Mouse (Mus musculus) 3T3-L1 (cell line): ENCODE data around the gene Enkd1.

Source experiments
- DNase-seq: peaks from one replicate; pipeline ENCODE4 v3.0.0-alpha.2; 2015; ENCODE audit warnings: low read depth, low spot score

The Enkd1 gene

GRCm38 (mm10) chr8:105702001-105702401 lies 6.0 kb downstream of the Enkd1 start:
- peak; percentile 23 for DNase-seq

DNA sequence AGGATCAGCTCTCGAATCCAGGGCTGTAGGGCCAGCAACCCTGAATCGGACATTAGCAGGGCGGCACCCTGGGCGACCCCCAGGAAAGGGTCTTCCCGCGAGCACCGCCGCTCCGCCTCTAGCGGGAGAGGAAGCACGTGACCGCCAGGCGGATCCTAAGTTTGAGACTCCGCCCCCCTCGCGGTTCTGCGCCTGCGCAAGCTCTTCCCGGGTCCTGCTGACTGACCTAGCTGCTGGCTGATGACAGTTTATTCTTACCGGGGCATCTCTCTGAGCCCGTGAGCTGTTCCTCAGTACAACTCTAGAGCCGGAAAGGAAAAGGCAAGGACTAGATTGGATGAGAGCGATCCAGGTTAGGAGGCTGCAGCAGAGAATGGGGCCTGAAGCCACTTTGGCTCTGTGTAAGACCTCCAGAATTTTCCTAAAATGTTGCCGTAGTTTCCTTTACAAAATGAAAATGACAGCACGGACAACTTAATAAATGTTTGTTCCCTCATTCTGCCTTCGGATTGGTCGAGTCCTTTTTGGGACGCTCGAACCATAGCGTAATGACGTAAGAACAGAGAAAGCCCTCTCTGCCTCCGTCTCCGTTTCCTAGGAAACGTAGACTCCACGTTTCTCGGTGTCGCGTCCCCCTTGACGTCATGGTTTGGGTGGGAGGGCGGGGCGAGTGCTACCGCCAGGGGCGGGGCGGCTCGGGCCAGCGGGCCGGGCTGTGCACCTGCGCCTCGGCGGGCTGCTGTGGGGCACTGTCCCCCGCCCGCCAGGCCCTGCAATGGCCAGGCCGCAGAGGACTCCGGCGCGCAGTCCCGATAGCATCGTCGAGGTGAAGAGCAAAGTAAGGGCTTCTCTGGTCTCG lies 6.8 kb downstream of the Enkd1 start, which contains the start of the genes Acd and Pard6a:
Gene Acd, minus strand, starts transcription at position 137 of the 859 bp plus-strand sequence.
Gene Pard6a, plus strand, starts transcription at position 183 of the 859 bp plus-strand sequence.
- DNase-seq: peak; percentile 95

DNA sequence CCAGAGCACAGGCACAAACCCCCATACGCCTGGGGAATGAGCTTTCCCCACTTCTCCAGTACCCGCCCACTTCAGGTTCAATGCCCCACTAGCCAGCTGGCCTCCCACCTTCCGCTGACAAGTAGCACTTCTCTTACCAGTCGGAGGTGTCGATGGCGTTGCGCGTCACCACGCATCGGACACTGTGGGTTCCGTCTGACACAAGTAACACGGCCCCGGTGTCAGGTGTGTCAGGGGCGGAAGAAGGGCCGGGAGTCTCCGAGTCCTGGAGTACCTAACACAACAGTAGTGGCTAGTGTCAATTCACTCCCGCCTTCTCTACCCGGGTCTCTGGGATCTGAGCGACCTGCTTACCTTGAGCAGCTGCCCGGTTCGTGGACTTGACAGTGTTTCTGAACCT lies 7.4 kb downstream of the Enkd1 start:
- DNase-seq: no peak

DNA sequence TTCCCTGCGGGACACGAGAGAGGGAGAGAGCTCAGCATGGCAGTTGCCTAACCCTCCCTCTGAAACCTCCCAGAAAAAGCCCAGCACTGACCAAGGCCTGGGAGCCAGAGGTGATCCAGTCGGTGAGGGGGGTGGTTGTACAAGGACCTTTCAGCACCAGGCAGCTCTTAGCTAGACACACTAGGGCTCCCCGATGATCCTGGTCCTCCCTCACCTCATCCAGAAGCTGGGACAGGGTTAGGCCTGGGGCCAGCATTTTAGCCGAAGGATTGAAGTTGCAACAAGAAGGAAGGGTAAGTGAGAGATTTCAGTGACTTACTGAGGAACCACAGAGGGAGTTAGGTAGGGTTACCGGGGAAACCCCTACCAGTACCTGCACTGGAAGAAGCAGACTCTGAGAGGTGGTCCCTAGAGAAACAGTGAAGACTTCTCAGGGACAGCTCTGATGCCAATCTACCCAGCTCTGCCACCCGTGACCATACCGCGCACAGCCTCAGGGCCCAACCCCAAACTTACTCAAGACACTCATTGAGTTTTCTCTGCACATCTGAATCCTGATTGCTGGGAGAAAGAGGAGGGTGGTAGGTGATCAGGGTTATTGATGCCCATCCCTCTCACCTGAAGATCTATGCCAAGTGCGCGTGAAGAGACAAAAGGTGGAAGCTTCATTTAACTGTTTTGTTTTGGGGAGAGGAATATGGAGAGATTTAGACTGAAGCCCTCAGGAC lies 8.4 kb downstream of the Enkd1 start:
- no peak for DNase-seq

DNA sequence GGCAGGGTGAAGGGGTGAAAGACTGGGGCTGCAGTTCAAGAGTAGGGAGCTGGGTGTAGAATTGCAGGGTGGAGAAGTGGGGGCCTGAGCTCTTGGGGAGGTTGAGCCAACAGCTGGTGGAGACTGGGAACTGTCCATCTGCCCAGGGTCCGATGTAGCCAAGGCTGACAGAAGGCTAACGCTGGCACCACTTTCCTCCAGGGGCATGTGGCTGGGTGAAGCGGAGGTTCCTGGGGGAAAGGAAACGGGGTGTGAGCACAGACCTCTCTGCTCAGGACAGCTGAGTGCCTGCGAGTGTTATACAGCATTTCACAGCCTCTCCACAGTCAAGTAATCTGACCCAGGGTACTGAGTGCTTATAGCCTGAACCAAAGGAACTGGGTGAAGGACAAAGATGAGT lies 9.3 kb downstream of the Enkd1 start:
- no peak for DNase-seq

GRCm38 (mm10) chr8:105697196-105697780 lies 10.7 kb downstream of the Enkd1 start:
- no peak for DNase-seq

GRCm38 (mm10) chr8:105695080-105695780 lies 12.8 kb downstream of the Enkd1 start:
- no peak for DNase-seq

- no peak for DNase-seq
Measured at GRCm38 (mm10) chr8:105694051-105694799, 13.8 kb downstream of the Enkd1 start.

DNA sequence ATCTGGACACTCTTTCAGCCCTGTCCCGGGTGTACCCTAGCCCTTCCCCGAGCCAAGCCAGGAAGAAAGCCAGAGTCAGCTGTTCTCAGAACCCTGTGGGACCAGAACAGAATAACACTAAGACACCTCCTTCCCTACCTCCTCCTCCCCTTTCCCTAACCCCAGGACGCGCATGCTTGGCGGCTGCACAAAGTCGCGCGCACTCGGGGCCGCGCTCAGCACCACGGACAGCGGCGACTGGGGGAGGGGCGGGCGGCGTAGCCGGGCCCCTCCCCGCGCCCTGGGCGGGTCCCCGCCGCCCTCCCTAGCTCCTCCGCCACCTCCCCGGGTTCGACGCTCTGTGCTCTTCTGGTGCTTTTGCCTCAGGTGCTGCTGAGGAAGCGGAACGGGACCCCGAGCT lies 14.4 kb downstream of the Enkd1 start:
- no peak for DNase-seq

- no peak for DNase-seq
Measured at GRCm38 (mm10) chr8:105692449-105693182, 15.4 kb downstream of the Enkd1 start.

DNA sequence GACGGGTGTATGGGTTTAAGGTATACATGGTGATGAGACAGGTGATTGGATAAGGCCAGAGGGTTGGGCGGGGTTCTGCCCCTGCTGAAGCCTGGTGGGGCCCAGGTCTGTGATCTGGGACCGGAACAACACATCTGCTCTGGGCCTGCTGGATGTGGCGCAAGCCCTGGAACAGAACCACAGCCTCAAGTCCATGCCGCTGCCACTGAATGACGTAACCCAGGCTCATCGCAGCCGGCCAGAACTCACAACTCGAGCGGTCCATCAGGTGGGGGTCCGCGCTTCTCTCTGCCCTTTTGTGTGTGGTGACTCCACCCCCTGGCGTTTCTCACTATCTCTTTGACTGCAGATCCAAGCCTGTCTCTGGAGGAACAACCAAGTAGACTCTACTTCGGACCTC lies 17.0 kb downstream of the Enkd1 start:
- no peak for DNase-seq

DNA sequence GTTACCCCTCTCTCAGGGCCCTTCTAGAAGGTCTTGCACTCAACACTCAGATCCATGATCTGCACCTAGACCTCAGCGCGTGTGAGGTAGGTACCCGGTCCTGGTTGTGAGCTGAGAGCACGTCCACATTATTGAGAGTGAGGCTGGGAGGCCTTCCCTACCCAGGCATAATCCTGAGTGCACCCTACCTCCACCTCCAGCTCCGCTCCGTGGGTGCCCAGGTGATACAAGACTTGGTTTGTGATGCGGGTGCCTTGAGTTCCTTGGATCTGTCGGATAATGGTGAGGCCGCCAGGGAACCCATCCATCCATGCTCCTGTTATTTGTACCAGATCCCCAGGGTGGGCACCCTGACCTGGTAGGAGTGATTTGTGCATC lies 18.0 kb downstream of the Enkd1 start:
- DNase-seq: no peak

- no peak for DNase-seq
Measured at GRCm38 (mm10) chr8:105689256-105689982, 18.6 kb downstream of the Enkd1 start.

DNA sequence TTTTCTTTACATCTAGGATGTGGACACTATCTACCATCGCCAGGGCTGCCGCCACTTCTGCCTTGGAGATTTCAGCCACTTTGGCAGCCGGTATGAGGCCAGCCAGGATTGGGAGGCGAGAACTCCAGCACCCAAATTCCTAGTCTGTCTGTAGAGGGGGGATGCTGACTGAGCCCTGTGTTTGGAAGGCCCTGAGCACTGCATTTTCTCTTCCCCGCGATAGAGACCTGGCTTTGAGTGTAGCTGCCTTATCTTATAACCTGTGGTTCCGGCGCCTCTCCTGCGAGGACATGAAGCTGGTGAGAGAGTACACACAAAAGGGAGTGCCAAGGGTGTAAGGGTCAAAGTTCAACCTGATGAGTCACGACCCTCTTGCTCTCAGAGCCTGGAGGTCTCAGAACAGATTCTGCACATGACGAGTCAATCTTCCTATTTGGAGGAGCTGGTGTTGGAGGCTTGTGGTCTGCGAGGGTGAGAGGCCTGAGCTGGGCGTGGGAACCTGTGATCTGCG lies 19.7 kb downstream of the Enkd1 start:
- DNase-seq: no peak

GRCm38 (mm10) chr8:105687512-105687911 lies 20.5 kb downstream of the Enkd1 start:
- no peak for DNase-seq

DNA sequence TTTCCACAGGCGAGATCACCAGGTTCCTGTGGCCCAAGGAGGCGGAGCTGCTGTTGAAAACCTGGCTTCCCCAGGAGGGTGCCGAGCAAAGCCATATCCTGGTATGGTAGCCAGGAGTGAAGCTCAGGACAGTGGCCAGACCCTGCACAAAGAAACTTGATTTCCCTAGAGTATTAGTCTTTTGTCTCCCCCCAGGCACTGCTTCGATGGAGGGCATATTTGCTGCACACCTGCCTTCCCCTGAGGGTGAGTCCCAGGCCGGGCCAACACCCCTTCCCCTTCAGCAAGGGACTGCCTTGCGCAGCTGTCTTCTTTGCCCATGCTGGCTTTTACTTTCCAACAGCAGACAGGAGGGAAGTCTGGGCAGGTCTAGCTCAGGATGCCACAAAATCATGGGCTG lies 21.5 kb downstream of the Enkd1 start:
- no peak for DNase-seq

DNA sequence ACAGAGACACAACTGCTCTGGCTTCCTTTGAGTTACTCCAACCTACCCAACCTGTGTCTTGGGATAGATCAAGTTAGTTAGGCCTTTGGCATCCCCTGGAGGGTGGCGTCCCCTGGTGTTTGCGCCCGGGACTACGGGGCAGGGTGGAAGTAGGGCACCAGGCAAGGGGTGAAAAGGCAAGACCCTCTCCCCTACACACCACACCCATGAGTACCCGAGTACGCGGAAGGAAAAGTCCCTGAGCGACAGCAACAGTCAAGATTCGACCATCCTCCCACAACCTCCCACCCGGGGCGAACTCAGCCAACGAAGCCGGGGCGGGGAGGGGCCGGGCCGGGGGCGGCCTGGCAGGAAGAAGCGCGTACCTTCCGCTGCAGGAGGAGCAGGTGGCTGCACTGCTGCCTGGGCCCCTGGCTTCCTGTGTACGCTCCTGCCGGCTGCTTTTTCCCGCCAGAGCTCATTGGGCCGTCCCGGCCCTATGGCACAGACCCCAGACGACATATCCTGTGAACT lies 22.2 kb downstream of the Enkd1 start, which contains the start of gene Carmil2:
Gene Carmil2, plus strand, starts transcription at position 479 of the 513 bp plus-strand sequence.
- peak; percentile 32 for DNase-seq

DNA sequence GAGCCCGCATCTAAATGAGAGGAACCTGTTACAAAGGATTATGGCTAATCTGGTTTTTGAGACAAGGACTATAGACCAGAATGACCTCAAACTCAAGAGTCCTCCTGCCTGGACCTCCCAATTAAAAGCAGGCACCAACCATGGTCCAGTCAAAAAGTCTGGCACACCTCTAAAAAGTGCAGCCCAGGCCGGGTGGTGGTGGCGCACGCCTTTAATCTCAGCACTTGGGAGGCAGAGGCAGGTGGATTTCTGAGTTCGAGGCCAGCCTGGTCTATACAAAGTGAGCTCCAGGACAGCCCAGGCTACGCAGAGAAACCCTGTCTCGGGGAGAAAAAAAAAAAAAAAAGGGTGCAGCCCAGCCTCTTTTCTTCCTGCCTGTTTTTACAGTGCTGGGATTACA lies 22.7 kb downstream of the Enkd1 start:
- no peak for DNase-seq

- peak; percentile 16 for DNase-seq
Measured at GRCm38 (mm10) chr8:105677891-105678290, 30.1 kb downstream of the Enkd1 start.
